Mouse (Mus musculus): ENCODE data around the gene Kcnh3.

- no peak for TF ChIP-seq CTCF (IDR thresholded peaks at IDR 0.05; ENCODE audit: low read depth, low read length)
- no peak for TF ChIP-seq POLR2A (IDR thresholded peaks at IDR 0.05; ENCODE audit: borderline replicate concordance, low read depth, low read length)
Observed at GRCm38 (mm10) chr15:99255241-99255749, 30.6 kb downstream of the Kcnh3 start.
